Mouse (Mus musculus) hematopoietic stem cell, adult 5-6 weeks (primary cell): ENCODE measurements at regions not wholly inside any gene's neighbourhood (a gene's known extent, or its start where the extent isn't known, plus 50 kb on each side); places are given as distances from the start of the nearest gene placed in this dataset.

Experiments
- ATAC-seq, 2 experiments: fragments of 125-278 bp in 1 of 2; replicated peaks in 1 of 2; 2 replicates each; pipeline ENCODE4 v1.8.0; 2016 to 2017; ENCODE audit warnings: inconsistent platforms in 2 of 2, mild to moderate bottlenecking in 2 of 2, moderate number of reproducible peaks in 2 of 2, low read depth in 1 of 2, moderate TSS enrichment in 1 of 2; ENCODE audit not compliant: low FRiP score in 2 of 2, poor library complexity in 2 of 2, severe bottlenecking in 2 of 2, insufficient read depth in 1 of 2, low TSS enrichment in 1 of 2

DNA sequence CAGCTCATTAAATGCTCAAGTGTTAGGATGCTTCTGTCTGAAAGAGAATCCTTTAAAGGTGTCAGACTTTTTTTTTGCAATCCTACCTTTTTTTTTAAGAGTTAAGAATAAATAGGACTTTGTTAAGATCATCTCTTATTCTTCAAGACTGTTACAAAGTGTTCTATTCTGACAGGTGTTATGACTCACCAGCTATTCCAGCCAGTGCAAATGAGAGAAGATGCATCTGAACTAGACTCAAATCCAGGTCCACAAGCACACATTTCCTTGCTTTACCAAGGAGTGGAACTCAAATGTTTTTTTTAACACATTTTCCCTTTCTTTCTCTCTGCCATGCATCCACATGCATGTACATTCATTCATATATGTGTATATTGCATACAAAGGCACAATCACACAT lies 98.4 kb upstream of the Atp10a start:
- no peak for ATAC-seq

DNA sequence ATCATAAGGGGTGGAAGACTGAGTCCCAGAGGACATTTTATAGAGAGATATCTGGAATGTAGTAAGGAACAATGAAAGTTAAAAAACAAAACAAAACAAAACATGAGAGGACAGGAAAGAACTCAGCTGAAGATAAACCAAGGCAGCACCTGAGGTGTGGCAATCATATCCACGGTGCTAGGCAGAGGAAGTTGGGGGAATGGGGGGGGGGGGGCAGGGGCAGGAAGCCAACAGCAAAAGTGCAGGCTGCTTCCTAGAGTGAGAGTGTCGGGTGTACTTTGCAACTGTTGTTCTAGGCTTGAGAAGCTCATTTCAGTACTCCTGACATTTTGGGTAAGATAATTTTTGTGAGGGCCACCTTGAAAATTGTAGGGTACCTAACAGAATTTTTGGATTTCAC lies 87.2 kb upstream of the Atp10a start:
- peak in 1 of 2 experiments; percentile 37; a peak in 1 of 4 replicates for ATAC-seq

DNA sequence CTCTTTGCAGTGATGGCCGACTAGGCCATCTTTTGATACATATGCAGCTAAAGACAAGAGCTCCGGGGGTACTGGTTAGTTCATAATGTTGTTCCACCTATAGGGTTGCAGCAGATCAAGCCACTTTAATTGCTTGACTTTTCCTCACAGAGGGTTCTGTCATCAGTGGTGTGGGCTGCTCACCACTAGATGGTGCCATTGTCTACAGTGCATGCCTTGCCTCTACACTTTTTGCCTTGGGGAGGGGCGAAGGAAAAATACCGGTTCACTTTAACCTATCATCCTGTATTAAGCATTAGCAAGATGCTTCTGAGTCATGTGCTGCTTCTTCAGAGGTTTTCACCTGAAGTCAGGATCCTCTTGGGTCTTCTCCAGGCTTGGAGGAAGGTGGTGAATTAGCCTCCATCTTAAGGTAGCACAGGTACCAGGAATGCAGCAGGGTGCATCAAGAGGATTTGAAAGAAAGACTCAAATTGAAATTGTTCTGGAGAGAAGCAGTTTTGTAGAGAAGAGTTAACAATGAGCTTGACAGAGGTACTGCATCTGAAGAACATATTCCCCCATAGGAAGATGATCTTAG lies 71.6 kb upstream of the Atp10a start:
- ATAC-seq: peak; percentile 87 to 95

DNA sequence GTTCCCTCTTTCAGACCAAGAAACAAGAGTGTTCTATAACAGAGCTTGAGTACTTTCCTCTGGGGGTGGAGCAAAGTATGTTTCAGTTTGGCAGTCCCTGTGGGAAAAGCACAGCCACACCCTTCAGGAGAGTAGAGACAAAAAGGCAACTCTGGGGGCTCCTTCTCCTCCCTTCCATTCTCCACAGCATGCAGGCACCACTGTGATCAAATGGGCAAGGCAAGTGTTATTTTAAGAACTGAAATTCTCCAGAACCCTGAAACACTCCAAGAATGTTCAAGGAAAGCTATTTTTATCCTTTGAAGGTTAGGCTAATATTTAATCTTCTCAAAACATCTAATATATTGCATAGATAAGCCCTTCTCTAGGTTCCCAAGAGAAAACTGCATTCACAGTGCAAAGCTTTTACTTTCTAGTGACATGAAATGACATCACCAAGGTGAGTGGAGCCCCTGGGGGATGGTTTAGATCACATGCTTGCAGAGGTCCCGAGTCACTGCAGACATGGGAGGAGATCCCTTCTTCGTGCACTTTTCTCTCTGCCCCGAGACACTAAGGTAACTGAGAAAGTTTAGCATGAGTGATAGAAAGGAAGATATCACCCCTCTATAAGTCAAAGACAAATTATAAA lies 70.2 kb upstream of the Atp10a start:
- ATAC-seq: no peak

DNA sequence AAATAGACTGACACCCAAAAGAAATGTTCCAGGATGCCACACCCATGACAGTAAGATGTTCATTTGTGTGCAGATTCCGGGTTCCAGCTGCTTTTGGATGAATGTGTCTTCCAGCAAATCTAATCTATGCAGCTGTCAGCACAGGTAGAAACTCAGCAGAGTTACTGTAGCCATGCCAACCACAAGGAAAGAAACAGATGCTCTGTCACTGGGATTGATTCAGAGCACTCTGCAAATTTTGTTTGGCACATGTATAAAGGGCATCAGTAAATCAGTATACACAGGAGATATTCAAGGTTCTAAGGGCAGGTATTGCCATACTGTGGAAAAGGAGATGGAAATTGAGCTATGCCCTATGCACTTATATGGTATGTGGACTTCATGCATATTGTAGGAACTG lies 60.0 kb upstream of the Atp10a start:
- ATAC-seq: 0 out of 4 replicates have a peak, but pooled peaks of 1 of the 2 experiments have one; percentile 27
